Mouse (Mus musculus): ENCODE measurements around the gene Nr1h2. TPM values are rescaled to one million over a fixed set of nuclear protein-coding genes. Genes with fewer than 3 reads are reported as not detected.

Gene Nr1h2
- not detected for polyA plus RNA-seq (2014; fragmentation: Illumina TruSeq; extraction: RNeasy Lipid Tissue Mini Kit (QIAGEN cat#74804))

GRCm38 (mm10) chr7:44553826-44554225, at the start of gene Nr1h2:
Gene Nr1h2, minus strand, starts transcription at chr7:44553951.

GRCm38 (mm10) chr7:44590402-44591347, 36.9 kb upstream of the Nr1h2 start, which contains the start of gene Kcnc3:
Gene Kcnc3, plus strand, starts transcription at chr7:44590664.

GRCm38 (mm10) chr7:44572213-44572701, 18.5 kb upstream of the Nr1h2 start, which contains the start of gene Napsa:
Gene Napsa, plus strand, starts transcription at chr7:44572380.

GRCm38 (mm10) chr7:44548497-44549087, 5.2 kb downstream of the Nr1h2 start, which contains the start of gene Pold1:
Gene Pold1, minus strand, starts transcription at chr7:44548849.

GRCm38 (mm10) chr7:44531946-44532732, 21.6 kb downstream of the Nr1h2 start, which contains the start of gene Spib:
Gene Spib, minus strand, starts transcription at chr7:44532071.

GRCm38 (mm10) chr7:44524502-44524901, 29.2 kb downstream of the Nr1h2 start, which contains the start of gene Mybpc2:
Gene Mybpc2, minus strand, starts transcription at chr7:44524656.

Other genes starting within 250 kb of the Nr1h2 start
- gene Clec11a, start 247.0 kb downstream of the Nr1h2 start, polyA plus RNA-seq (2014; fragmentation: Illumina TruSeq; extraction: RNeasy Lipid Tissue Mini Kit (QIAGEN cat#74804)), result 2.9 TPM
- gene Shank1, start 243.7 kb downstream of the Nr1h2 start, polyA plus RNA-seq (2014; fragmentation: Illumina TruSeq; extraction: RNeasy Lipid Tissue Mini Kit (QIAGEN cat#74804)), result 0.06 TPM
- not detected for gene Syt3, start 169.8 kb downstream of the Nr1h2 start, polyA plus RNA-seq (2014; fragmentation: Illumina TruSeq; extraction: RNeasy Lipid Tissue Mini Kit (QIAGEN cat#74804))
- not detected for gene 1700008O03Rik, start 168.1 kb downstream of the Nr1h2 start, polyA plus RNA-seq (2014; fragmentation: Illumina TruSeq; extraction: RNeasy Lipid Tissue Mini Kit (QIAGEN cat#74804))
- 0.26 TPM for gene Lrrc4b, start 124.9 kb downstream of the Nr1h2 start, polyA plus RNA-seq (2014; fragmentation: Illumina TruSeq; extraction: RNeasy Lipid Tissue Mini Kit (QIAGEN cat#74804))
- gene Aspdh, start 88.6 kb downstream of the Nr1h2 start, polyA plus RNA-seq (2014; fragmentation: Illumina TruSeq; extraction: RNeasy Lipid Tissue Mini Kit (QIAGEN cat#74804)), result not detected
- not detected for gene Josd2, start 86.0 kb downstream of the Nr1h2 start, polyA plus RNA-seq (2014; fragmentation: Illumina TruSeq; extraction: RNeasy Lipid Tissue Mini Kit (QIAGEN cat#74804))
- gene Emc10, start 57.4 kb downstream of the Nr1h2 start, polyA plus RNA-seq (2014; fragmentation: Illumina TruSeq; extraction: RNeasy Lipid Tissue Mini Kit (QIAGEN cat#74804)), result 1.5 TPM
- gene Fam71e1, start 57.4 kb downstream of the Nr1h2 start, polyA plus RNA-seq (2014; fragmentation: Illumina TruSeq; extraction: RNeasy Lipid Tissue Mini Kit (QIAGEN cat#74804)), result not detected
- not detected for gene Mybpc2, start 29.3 kb downstream of the Nr1h2 start, polyA plus RNA-seq (2014; fragmentation: Illumina TruSeq; extraction: RNeasy Lipid Tissue Mini Kit (QIAGEN cat#74804))
- gene Spib, start 21.9 kb downstream of the Nr1h2 start, polyA plus RNA-seq (2014; fragmentation: Illumina TruSeq; extraction: RNeasy Lipid Tissue Mini Kit (QIAGEN cat#74804)), result not detected
- not detected for gene Pold1, start 5.1 kb downstream of the Nr1h2 start, polyA plus RNA-seq (2014; fragmentation: Illumina TruSeq; extraction: RNeasy Lipid Tissue Mini Kit (QIAGEN cat#74804))
- gene Napsa, start 18.4 kb upstream of the Nr1h2 start, polyA plus RNA-seq (2014; fragmentation: Illumina TruSeq; extraction: RNeasy Lipid Tissue Mini Kit (QIAGEN cat#74804)), result not detected
- gene Kcnc3, start 36.7 kb upstream of the Nr1h2 start, polyA plus RNA-seq (2014; fragmentation: Illumina TruSeq; extraction: RNeasy Lipid Tissue Mini Kit (QIAGEN cat#74804)), result not detected
- not detected for gene Myh14, start 116.9 kb upstream of the Nr1h2 start, polyA plus RNA-seq (2014; fragmentation: Illumina TruSeq; extraction: RNeasy Lipid Tissue Mini Kit (QIAGEN cat#74804))
- gene Izumo2, start 154.8 kb upstream of the Nr1h2 start, polyA plus RNA-seq (2014; fragmentation: Illumina TruSeq; extraction: RNeasy Lipid Tissue Mini Kit (QIAGEN cat#74804)), result not detected
- 3.8 TPM for gene Vrk3, start 194.5 kb upstream of the Nr1h2 start, polyA plus RNA-seq (2014; fragmentation: Illumina TruSeq; extraction: RNeasy Lipid Tissue Mini Kit (QIAGEN cat#74804))
- gene Zfp473, start 197.1 kb upstream of the Nr1h2 start, polyA plus RNA-seq (2014; fragmentation: Illumina TruSeq; extraction: RNeasy Lipid Tissue Mini Kit (QIAGEN cat#74804)), result 2.2 TPM

All from ovary, adult 10 weeks (tissue).